Mouse (Mus musculus) hindbrain, embryonic 14.5 days (tissue): ENCODE measurements around the gene Trmt10a. TPM values are rescaled to one million over a fixed set of nuclear protein-coding genes. Genes with fewer than 3 reads are reported as not detected.

Experiments used
- ATAC-seq: fragments of 200-750 bp; cut with Nextera tagmentation; 2 replicates; pipeline ENCODE4 v1.8.0; 2017; ENCODE audit warnings: moderate number of reproducible peaks, mild to moderate bottlenecking, moderate TSS enrichment, moderate library complexity; ENCODE audit not compliant: low FRiP score
- DNase-seq: peaks from one replicate; pipeline ENCODE4 v3.0.0-alpha.2; 2015; ENCODE audit warnings: low spot score
- H3K27ac ChIP-seq: fragments of 300-500 bp; sonication (generic); 2 replicates; pipeline ENCODE4 v1.5.1; 2014; ENCODE audit warnings: mild to moderate bottlenecking, moderate library complexity
- H3K27me3 ChIP-seq: fragments of 300-500 bp; sonication (generic); 2 replicates; pipeline ENCODE4 v1.6.1; 2014; ENCODE audit warnings: mild to moderate bottlenecking, low read length, mixed read lengths; ENCODE audit not compliant: control insufficient read depth, insufficient read depth
- H3K36me3 ChIP-seq: fragments of 300-500 bp; sonication (generic); replicated peaks from 2 replicates; pipeline ENCODE4 v1.6.1; 2014; ENCODE audit not compliant: control insufficient read depth, insufficient read depth
- H3K4me1 ChIP-seq: fragments of 300-500 bp; sonication (generic); replicated peaks from 2 replicates; pipeline ENCODE4 v1.6.1; 2014; ENCODE audit warnings: antibody characterized with exemption, low read length, mixed read lengths; ENCODE audit not compliant: control insufficient read depth, insufficient read depth
- H3K4me2 ChIP-seq: fragments of 300-500 bp; sonication (generic); replicated peaks from 2 replicates; pipeline ENCODE4 v1.6.1; 2014; ENCODE audit warnings: mild to moderate bottlenecking, moderate library complexity
- H3K4me3 ChIP-seq: fragments of 300-500 bp; sonication (generic); replicated peaks from 2 replicates; pipeline ENCODE4 v1.5.1; 2014; ENCODE audit warnings: mild to moderate bottlenecking, low read length
- H3K9ac ChIP-seq: fragments of 300-500 bp; sonication (generic); 2 replicates; pipeline ENCODE4 v1.6.1; 2014
- H3K9me3 ChIP-seq: fragments of 300-500 bp; sonication (generic); 2 replicates; pipeline ENCODE4 v1.6.1; 2016; ENCODE audit warnings: low read length; ENCODE audit not compliant: control insufficient read depth
- WGBS: fragments of 180-500 bp; shearing (Covaris S2); extraction: QIAGEN DNeasy Blood & Tissue Kit; methylation state at CpG from one replicate; pipeline ENCODE4 v1.1.7; 2014; 5-methylcytosine and 5-hydroxymethylcytosine counted together
- polyA plus RNA-seq: library from polyadenylated mRNA; unstranded; fragments of >200 nt; fragmentation: Nextera tagmentation; extraction: Ambion mirVana; gene quantifications from 2 replicates; pipeline ENCODE4 v1.2.1, GENCODE M21; 2014

Gene Trmt10a
- 7.7 and 9.5 TPM in 2 replicates for polyA plus RNA-seq

- peaks cover 6% of the 10 kb centered on the region; the same call in 1 of the 2 replicates for H3K4me1 ChIP-seq
- H3K36me3 ChIP-seq, result no peaks in the 10 kb centered on the region
- DNase-seq, result peak; percentile 98
- H3K27ac ChIP-seq, result peak within 1 kb of the TSS; percentile 92
- H3K4me3 ChIP-seq, result peak within 1 kb of the TSS; percentile 41
- H3K4me2 ChIP-seq, result peak within 1 kb of the TSS; percentile 89
- under 1% methylated on average over 70 of the region's 70 CpGs for WGBS
- peak within 1 kb of the TSS; percentile 80 for H3K9ac ChIP-seq
- no peaks in the 10 kb centered on the region for H3K9me3 ChIP-seq
- no peaks in the 10 kb centered on the region for H3K27me3 ChIP-seq
- ATAC-seq, result peak; percentile 99
These were observed at the start of gene Trmt10a for GRCm38 (mm10) chr3:138143315-138144059. Trmt10a (plus strand) TSS chr3:138143448.

GRCm38 (mm10) chr3:138095301-138095700 is 47.9 kb upstream of the Trmt10a start:
- H3K27me3 ChIP-seq, result no peaks in the 10 kb centered on the region
- H3K27ac ChIP-seq, result 0 out of 2 replicates have a peak overlapping the region, but pooled peaks have one; percentile 61
- H3K4me2 ChIP-seq, result no peak overlapping the region
- ATAC-seq, result no peak
- no peaks in the 10 kb centered on the region for H3K36me3 ChIP-seq
- no peak for DNase-seq
- H3K9me3 ChIP-seq, result no peaks in the 10 kb centered on the region
- 0 out of 2 replicates have a peak, but pooled peaks cover 3% of the 10 kb centered on the region for H3K4me1 ChIP-seq
- 71% methylated on average over 3 of the region's 3 CpGs for WGBS
- H3K4me3 ChIP-seq, result no peak overlapping the region
- H3K9ac ChIP-seq, result no peak overlapping the region

DNA sequence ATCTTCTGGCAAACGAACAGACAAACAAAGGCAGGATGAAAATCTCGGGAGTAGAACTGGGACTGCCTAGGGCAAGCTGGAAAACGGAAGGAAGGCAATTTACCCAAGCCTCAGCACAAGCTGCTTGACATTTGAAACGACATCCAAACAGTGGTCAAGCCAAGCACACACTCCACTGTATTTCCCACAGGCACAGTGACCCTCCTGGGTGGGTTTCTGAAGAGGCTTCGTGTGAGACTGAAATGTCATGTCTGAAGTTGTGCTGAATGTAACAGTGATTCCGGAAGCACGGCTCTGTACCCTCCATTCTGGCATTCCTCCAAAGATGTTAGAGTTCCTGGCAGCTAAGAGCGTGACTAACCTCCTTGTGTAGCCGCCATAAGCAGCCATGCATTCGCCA is 47.5 kb upstream of the Trmt10a start:
- H3K4me3 ChIP-seq, result no peak overlapping the region
- no peaks in the 10 kb centered on the region for H3K36me3 ChIP-seq
- DNase-seq (peak; percentile 58), ATAC-seq (peak; percentile 76; the same call in 1 of the 2 replicates)
- WGBS, result 52% methylated on average over 10 of the region's 10 CpGs
- peak overlapping the region; percentile 61; the same call in 1 of the 2 replicates for H3K27ac ChIP-seq
- 0 out of 2 replicates have a peak, but pooled peaks cover 3% of the 10 kb centered on the region for H3K4me1 ChIP-seq
- no peak overlapping the region for H3K9ac ChIP-seq
- H3K4me2 ChIP-seq, result no peak overlapping the region
- no peaks in the 10 kb centered on the region for H3K9me3 ChIP-seq
- no peaks in the 10 kb centered on the region for H3K27me3 ChIP-seq

GRCm38 (mm10) chr3:138096263-138097028 is 46.8 kb upstream of the Trmt10a start:
- DNase-seq (no peak), ATAC-seq (no peak)
- H3K9ac ChIP-seq, result no peak overlapping the region
- WGBS, result 77% methylated on average over 19 of the region's 19 CpGs
- no peak overlapping the region for H3K27ac ChIP-seq
- no peak overlapping the region for H3K4me3 ChIP-seq
- no peak overlapping the region for H3K4me2 ChIP-seq
- 0 out of 2 replicates have a peak, but pooled peaks cover 3% of the 10 kb centered on the region for H3K4me1 ChIP-seq
- H3K27me3 ChIP-seq, result no peaks in the 10 kb centered on the region
- no peaks in the 10 kb centered on the region for H3K9me3 ChIP-seq
- no peaks in the 10 kb centered on the region for H3K36me3 ChIP-seq

DNA sequence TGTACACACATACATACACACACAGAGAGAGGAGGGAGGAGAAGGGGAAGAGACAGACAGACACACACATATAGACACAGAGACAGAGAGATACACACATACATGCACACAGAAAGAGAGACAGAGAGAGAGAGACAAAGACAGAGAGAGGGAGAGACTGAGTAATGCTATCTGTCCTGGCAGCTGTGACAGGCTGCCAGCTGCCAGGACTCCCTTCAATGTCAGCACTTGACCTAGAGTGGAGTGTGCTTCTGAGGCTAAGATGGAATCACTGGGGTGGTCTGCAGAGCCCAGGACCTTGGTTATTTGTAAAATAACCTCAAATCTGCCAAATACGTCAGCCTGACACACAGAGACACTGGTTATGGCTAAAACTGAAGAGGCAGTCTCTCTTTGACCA is 45.5 kb upstream of the Trmt10a start:
- DNase-seq (no peak), ATAC-seq (no peak)
- Histone ChIP-seq H3K36me3 (no peaks in the 10 kb centered on the region), H3K27me3 (no peaks in the 10 kb centered on the region), H3K4me3 (no peak overlapping the region), H3K4me1 (0 out of 2 replicates have a peak, but pooled peaks cover 3% of the 10 kb centered on the region), H3K9me3 (no peaks in the 10 kb centered on the region), H3K9ac (no peak overlapping the region), H3K27ac (no peak overlapping the region), H3K4me2 (no peak overlapping the region)
- 78% methylated on average over 1 of the region's 1 CpGs for WGBS

- Histone ChIP-seq H3K36me3 (no peaks in the 10 kb centered on the region), H3K4me3 (no peak overlapping the region), H3K9me3 (no peaks in the 10 kb centered on the region), H3K27me3 (no peaks in the 10 kb centered on the region), H3K4me2 (no peak overlapping the region), H3K27ac (no peak overlapping the region), H3K9ac (no peak overlapping the region), H3K4me1 (no peaks in the 10 kb centered on the region)
- ATAC-seq (no peak), DNase-seq (no peak)
- WGBS, result 91% methylated on average over 4 of the region's 4 CpGs
These were observed 41.3 kb upstream of the Trmt10a start for GRCm38 (mm10) chr3:138101936-138102335.

DNA sequence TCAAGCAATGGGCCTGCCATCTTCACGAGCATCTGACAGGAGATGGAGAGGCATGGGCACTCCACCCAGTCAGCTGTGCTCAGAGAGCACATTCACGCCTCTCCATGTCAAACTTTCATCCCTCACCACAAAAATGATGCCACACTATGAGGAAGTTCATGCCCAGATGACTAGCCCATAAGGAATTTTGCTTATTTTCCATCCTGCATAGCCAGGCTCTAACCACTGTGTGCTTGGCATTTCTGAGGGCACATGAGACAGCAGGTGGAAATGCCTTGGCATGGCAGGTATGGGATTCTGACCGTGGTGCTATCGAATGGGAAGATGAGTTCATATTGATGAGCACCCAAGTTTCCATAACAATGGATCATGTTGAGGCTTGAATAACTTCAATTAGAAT is 39.6 kb upstream of the Trmt10a start:
- DNase-seq, result no peak

GRCm38 (mm10) chr3:138105056-138105455 is 38.2 kb upstream of the Trmt10a start:
- DNase-seq (no peak), ATAC-seq (no peak)
- H3K36me3 ChIP-seq, result no peaks in the 10 kb centered on the region
- no peak overlapping the region for H3K9ac ChIP-seq
- H3K4me1 ChIP-seq, result no peaks in the 10 kb centered on the region
- 70% methylated on average over 5 of the region's 5 CpGs for WGBS
- no peaks in the 10 kb centered on the region for H3K9me3 ChIP-seq
- H3K4me3 ChIP-seq, result no peak overlapping the region
- H3K27ac ChIP-seq, result no peak overlapping the region
- H3K4me2 ChIP-seq, result no peak overlapping the region
- no peaks in the 10 kb centered on the region for H3K27me3 ChIP-seq

More for the DNA sequence above, 39.6 kb upstream of the Trmt10a start:
- H3K27me3 ChIP-seq, result no peaks in the 10 kb centered on the region
- H3K9me3 ChIP-seq, result no peaks in the 10 kb centered on the region
- no peaks in the 10 kb centered on the region for H3K36me3 ChIP-seq
- no peak overlapping the region for H3K4me2 ChIP-seq
- no peak overlapping the region for H3K4me3 ChIP-seq
- 91% methylated on average over 4 of the region's 4 CpGs for WGBS
- H3K9ac ChIP-seq, result no peak overlapping the region
- no peak for ATAC-seq
- H3K27ac ChIP-seq, result no peak overlapping the region
- no peaks in the 10 kb centered on the region for H3K4me1 ChIP-seq

- Histone ChIP-seq H3K4me2 (no peak overlapping the region), H3K9me3 (no peaks in the 10 kb centered on the region), H3K4me1 (no peaks in the 10 kb centered on the region), H3K4me3 (no peak overlapping the region), H3K36me3 (no peaks in the 10 kb centered on the region), H3K27ac (no peak overlapping the region), H3K9ac (no peak overlapping the region), H3K27me3 (no peaks in the 10 kb centered on the region)
- ATAC-seq, result no peak
- DNase-seq, result no peak
- WGBS, result 97% methylated on average over 10 of the region's 10 CpGs
These were observed 36.4 kb upstream of the Trmt10a start for GRCm38 (mm10) chr3:138106887-138107286.
